Mouse (Mus musculus) ES-E14 (cell line): ENCODE results near the gene Foxn3. TPM values are rescaled to one million over a fixed set of nuclear protein-coding genes. Genes with fewer than 3 reads are reported as not detected.

ENCODE experiments used
- DNase-seq: peaks from one replicate; pipeline ENCODE4 v3.0.0-alpha.2; 2013; ENCODE audit warnings: low read depth, low spot score
- H3K27ac ChIP-seq: 2 replicates; pipeline ENCODE4 v1.5.1; 2012; ENCODE audit warnings: low read depth, mild to moderate bottlenecking, low read length, moderate library complexity, mixed read lengths; ENCODE audit not compliant: poor library complexity, insufficient read depth, severe bottlenecking
- H3K36me3 ChIP-seq: 2 replicates; pipeline ENCODE4 v1.6.1; 2012; ENCODE audit warnings: mild to moderate bottlenecking, low read length, moderate library complexity, mixed read lengths; ENCODE audit not compliant: control insufficient read depth, poor library complexity, insufficient read depth, severe bottlenecking
- H3K4me1 ChIP-seq, 2 experiments: fragments of 150-350 bp in 1 of 2; sonication (generic) in 1 of 2; 2 replicates each; pipeline ENCODE4 v1.6.1; 2012; ENCODE audit warnings: low read length in 2 of 2, mild to moderate bottlenecking in 1 of 2, mixed read lengths in 1 of 2; ENCODE audit not compliant: control insufficient read depth in 2 of 2, insufficient read depth in 2 of 2, poor library complexity in 1 of 2
- H3K4me3 ChIP-seq, 2 experiments: fragments of 150-350 bp in 1 of 2; sonication (generic) in 1 of 2; 2 replicates each; pipeline ENCODE4 v1.5.1; 2012; ENCODE audit warnings: low read length in 2 of 2, low read depth in 1 of 2, mild to moderate bottlenecking in 1 of 2, mixed read lengths in 1 of 2; ENCODE audit not compliant: insufficient read depth in 1 of 2, poor library complexity in 1 of 2, severe bottlenecking in 1 of 2
- H3K9ac ChIP-seq: 2 replicates; pipeline ENCODE4 v1.6.1; 2012; ENCODE audit warnings: low read depth, mild to moderate bottlenecking, low read length, mixed read lengths; ENCODE audit not compliant: poor library complexity, insufficient read depth, severe bottlenecking
- H3K9me3 ChIP-seq: fragments of 150-350 bp; sonication (generic); 2 replicates; pipeline ENCODE4 v1.6.1; 2012; ENCODE audit warnings: low read depth, mild to moderate bottlenecking, low read length; ENCODE audit not compliant: control insufficient read depth, insufficient read depth
- CHD2 ChIP-seq: IDR thresholded peaks from 2 replicates; pipeline ENCODE4 v1.6.1; 2014; ENCODE audit warnings: mild to moderate bottlenecking, low read depth, low read length, inconsistent platforms
- HCFC1 ChIP-seq: IDR thresholded peaks from 2 replicates; pipeline ENCODE4 v1.6.1; 2012; ENCODE audit warnings: low read length, inconsistent platforms, borderline replicate concordance; ENCODE audit not compliant: insufficient read depth
- MAFK ChIP-seq: IDR thresholded peaks from 2 replicates; pipeline ENCODE4 v1.6.1; 2014; ENCODE audit warnings: mild to moderate bottlenecking, low read depth, low read length, inconsistent platforms; ENCODE audit not compliant: insufficient read depth
- ZC3H11A ChIP-seq: IDR thresholded peaks from 2 replicates; pipeline ENCODE4 v1.6.1; 2012; ENCODE audit warnings: low read depth, mild to moderate bottlenecking, inconsistent platforms, low read length, borderline replicate concordance
- ZNF384 ChIP-seq: IDR thresholded peaks from 2 replicates; pipeline ENCODE4 v1.6.1; 2012; ENCODE audit warnings: low read depth, low read length, inconsistent platforms
- in situ Hi-C, 2 experiments: fragments of 600-800 bp; cut with MboI; formaldehyde crosslinking; loops; one replicate each; pipeline ENCODE4 v1.15.1; 2025; ENCODE audit warnings: low sequenced_read_pairs in 2 of 2, inconsistent platforms in 1 of 2; ENCODE audit not compliant: unreplicated experiment in 2 of 2
- total RNA-seq: library from RNA; depleted of rRNA; stranded (reverse); fragments of 300-350 nt; gene quantifications from 2 replicates; pipeline ENCODE4 v1.2.3, GENCODE M21; 2012

The Foxn3 gene
- total RNA-seq, 1 experiment, result 34.6 TPM

- Histone ChIP-seq H3K4me3 (no peak overlapping the region), H3K4me1 (peaks cover 9 to 35% of the 10 kb centered on the region in 2 experiments; a peak in 3 of 4 replicates), H3K27ac (no peak overlapping the region), H3K9me3 (no peaks in the 10 kb centered on the region), H3K9ac (no peak overlapping the region), H3K36me3 (peaks cover 10% of the 10 kb centered on the region; the same call in 1 of the 2 replicates)
- in situ Hi-C loops, result no loop called here
- DNase-seq, result no peak
- no peak for TF ChIP-seq ZC3H11A
- no peak for TF ChIP-seq ZNF384
- TF ChIP-seq CHD2, result no peak
- no peak for TF ChIP-seq HCFC1
- no peak for TF ChIP-seq MAFK
These were observed 173.0 kb downstream of the Foxn3 start for GRCm38 (mm10) chr12:99390429-99390828.

GRCm38 (mm10) chr12:99389244-99389643, 174.1 kb downstream of the Foxn3 start:
- peaks cover 9 to 30% of the 10 kb centered on the region in 2 experiments; a peak in 3 of 4 replicates for H3K4me1 ChIP-seq
- TF ChIP-seq HCFC1 (no peak), CHD2 (no peak), ZC3H11A (no peak), MAFK (no peak), ZNF384 (no peak)
- peaks cover 10% of the 10 kb centered on the region; the same call in 1 of the 2 replicates for H3K36me3 ChIP-seq
- H3K27ac ChIP-seq, result no peak overlapping the region
- in situ Hi-C loops, result no loop called here
- no peaks in the 10 kb centered on the region for H3K9me3 ChIP-seq
- no peak overlapping the region for H3K9ac ChIP-seq
- no peak for DNase-seq
- no peak overlapping the region for H3K4me3 ChIP-seq

GRCm38 (mm10) chr12:99385897-99386834, 177.2 kb downstream of the Foxn3 start:
- in situ Hi-C loops, result no loop called here

GRCm38 (mm10) chr12:99385073-99385472, 178.3 kb downstream of the Foxn3 start:
- H3K9me3 ChIP-seq, result no peaks in the 10 kb centered on the region
- peaks cover 10% of the 10 kb centered on the region; the same call in 1 of the 2 replicates for H3K36me3 ChIP-seq
- H3K4me3 ChIP-seq, result no peak overlapping the region
- H3K9ac ChIP-seq, result no peak overlapping the region
- in situ Hi-C loops, result no loop called here
- H3K27ac ChIP-seq, result no peak overlapping the region
- no peak for DNase-seq
- H3K4me1 ChIP-seq, result peaks cover 7 to 29% of the 10 kb centered on the region in 2 experiments; a peak in 3 of 4 replicates
- TF ChIP-seq HCFC1 (no peak), ZNF384 (no peak), MAFK (no peak), ZC3H11A (no peak), CHD2 (no peak)

More at GRCm38 (mm10) chr12:99385897-99386834, 177.2 kb downstream of the Foxn3 start:
- Histone ChIP-seq H3K9ac (no peak overlapping the region), H3K4me1 (peaks cover 8 to 25% of the 10 kb centered on the region in 2 experiments; a peak in 3 of 4 replicates), H3K4me3 (no peak overlapping the region), H3K9me3 (no peaks in the 10 kb centered on the region), H3K27ac (no peak overlapping the region; the same call in 1 of the 2 replicates), H3K36me3 (peaks cover 10% of the 10 kb centered on the region; the same call in 1 of the 2 replicates)
- no peak for DNase-seq
- TF ChIP-seq MAFK (no peak), ZNF384 (no peak), CHD2 (no peak), HCFC1 (no peak)
